Mouse (Mus musculus) lung, postnatal 10 days (tissue): Measurements from ENCODE around the gene Il6ra.

Experiments
- DNase-seq: peaks from one replicate; pipeline ENCODE4 v3.0.0; 2021

Gene Il6ra

DNA sequence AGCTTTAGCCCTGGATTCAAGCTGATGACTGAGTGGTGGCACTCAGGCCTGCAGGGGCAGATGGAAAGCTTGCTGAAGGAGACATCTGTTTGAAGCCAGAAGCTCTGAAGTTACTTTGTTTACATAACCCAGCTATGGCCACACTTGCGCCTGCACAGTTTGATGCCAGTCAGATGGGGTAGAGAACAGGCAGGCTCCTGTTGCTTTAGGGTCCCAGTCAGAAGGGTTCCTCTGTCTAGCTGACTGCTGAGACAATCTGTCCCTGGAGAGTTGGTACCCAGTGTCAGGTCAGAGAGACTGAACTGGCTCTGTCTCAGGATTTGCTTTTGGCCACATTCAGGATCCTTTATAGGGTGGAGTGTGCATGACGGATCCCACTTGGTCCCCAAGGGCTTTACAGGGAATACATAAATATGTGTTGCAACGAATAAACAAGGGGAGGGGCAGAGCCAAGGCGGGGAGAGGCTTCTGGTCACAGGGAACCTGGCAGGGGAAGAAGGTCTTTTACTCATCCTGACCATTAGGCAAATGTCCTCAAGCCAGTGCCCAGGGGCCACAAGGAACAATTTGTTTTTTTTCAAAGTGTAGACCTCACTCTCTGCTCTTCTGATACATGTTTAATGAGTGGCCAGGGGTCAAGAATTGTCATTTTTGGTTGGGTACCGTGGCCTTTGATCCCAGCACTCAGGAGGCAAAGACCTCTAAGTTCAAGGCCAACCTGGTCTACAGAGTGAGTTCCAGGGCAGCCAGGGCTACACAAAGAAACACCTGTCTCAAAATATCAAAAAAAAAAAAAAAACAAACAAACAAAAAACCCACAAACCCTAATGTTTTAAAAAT, 3.1 kb downstream of the Il6ra start:
- DNase-seq = peak; percentile 73

DNA sequence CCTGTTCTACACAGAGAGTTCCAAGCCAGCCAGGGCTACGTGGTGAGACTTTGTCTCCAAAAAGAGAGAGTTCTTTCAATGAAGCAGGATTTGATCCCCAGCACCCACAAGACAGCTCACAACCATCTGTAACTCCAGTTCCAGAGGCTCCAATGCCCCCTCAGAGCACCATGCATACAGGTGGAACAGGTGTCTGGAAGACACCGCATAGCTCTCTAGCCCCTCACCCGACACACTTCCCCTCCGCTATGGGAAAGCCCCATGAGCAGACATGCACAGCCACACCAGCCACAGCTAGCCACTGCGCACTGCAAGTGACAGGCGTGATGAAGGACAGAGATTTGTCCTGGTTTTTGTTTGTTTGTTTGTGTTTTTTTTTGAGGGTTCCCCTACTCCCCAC, 4.2 kb downstream of the Il6ra start:
- DNase-seq = no peak

DNA sequence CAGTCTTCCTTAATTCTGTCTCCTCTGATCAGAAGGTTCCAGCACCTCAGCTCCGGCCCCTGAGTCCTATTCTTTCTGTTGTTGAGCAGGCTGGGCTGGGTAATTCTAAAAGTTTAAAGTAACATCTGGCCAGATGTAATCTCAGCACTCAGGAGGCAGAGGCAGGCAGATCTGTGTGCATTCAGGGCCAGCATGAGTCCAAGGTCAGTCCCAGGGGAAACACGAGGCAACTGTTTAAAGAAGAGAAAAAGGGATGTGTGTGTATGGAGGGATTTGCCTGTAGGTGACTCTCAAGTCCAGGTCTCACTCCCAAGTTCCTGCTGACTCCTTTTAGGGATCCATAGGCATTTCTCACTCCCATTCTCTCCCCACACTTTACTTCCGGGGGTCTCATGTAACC, 5.2 kb downstream of the Il6ra start:
- no peak for DNase-seq

DNA sequence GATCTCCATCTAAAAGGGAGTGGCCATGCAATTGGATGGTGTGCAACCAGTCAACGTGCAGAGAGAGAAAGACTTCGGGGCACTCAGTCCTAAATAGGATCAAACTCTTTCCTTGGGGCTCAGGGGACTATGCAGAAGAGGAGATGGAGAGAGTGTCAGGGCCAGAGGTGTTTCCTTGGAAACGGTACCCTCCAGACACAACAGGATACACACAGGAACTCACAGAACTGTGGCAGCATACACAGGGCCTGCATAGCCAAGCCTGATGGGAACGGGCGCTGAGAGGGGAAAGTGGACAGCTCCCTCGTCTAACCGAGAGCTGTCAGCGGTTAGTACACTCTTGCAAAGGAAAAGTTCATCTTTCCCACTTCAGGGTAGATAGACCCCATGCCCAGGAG, 13.5 kb downstream of the Il6ra start:
- no peak for DNase-seq

GRCm38 (mm10) chr3:89898870-89899510, 14.0 kb downstream of the Il6ra start:
- DNase-seq = peak; percentile 74

- DNase-seq = no peak
Measured at GRCm38 (mm10) chr3:89898011-89898410, 15.0 kb downstream of the Il6ra start.

- DNase-seq = no peak
Measured at GRCm38 (mm10) chr3:89897204-89897796, 15.7 kb downstream of the Il6ra start.

DNA sequence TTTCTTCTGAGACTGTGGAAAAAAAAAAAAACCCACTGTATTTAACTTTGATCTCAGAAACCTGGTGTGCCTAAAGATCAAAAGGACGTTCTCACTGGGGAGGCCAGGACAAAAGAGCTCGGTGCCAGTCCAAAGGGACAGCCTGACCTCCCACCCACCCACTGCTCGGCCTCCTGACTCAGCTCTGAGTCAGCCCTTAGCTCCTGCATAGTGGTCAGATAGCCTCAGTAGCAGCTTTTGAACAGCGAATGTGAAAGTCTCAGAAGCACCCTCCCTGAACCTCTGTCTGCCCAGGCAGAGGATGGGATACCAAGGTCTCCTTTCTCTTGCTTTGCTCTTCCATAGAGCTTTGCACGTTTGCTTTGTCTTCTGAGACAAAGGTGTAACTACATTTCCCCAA, 16.4 kb downstream of the Il6ra start:
- no peak for DNase-seq

GRCm38 (mm10) chr3:89892517-89893106, 20.4 kb downstream of the Il6ra start:
- no peak for DNase-seq

DNA sequence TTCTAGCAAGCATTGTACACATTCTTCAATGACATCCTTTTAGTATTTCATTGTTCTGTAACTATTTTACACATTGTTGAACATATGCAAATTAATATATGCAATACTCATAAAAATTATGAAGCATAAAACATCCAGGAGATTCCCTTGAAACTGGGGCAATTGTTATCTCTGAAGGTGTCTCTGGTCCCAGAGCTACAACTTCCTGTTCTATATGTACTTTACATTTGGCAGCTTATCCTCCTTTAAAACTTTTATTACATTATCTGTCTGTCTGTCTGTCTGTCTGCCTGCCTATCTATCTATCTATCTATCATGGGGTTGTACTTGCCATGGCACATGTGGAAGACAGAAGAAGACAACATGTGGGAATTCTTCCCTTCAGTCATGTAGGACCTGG, 21.3 kb downstream of the Il6ra start:
- DNase-seq = no peak

- no peak for DNase-seq
Measured at GRCm38 (mm10) chr3:89889841-89890430, 23.1 kb downstream of the Il6ra start.

- DNase-seq = no peak
Measured at GRCm38 (mm10) chr3:89887582-89888230, 25.3 kb downstream of the Il6ra start.

DNA sequence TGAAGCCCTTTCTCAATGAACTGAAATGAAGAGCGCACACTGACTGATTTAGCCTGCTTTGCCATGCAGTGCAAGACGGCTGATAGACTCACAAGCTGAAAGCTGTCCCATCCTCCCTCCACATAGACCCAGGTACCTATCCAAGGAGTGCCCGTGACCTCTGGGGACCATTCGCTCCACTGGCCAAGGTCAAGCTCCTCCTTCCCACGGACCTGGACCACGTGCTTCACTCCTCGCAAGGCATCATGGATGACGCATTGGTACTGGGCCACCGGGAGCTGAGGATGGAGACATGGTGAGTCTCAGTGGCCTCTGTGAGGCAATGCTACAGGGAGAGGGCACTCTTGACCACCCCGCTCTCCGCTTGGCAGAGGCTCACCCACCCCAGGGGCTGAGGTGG, 27.2 kb downstream of the Il6ra start:
- no peak for DNase-seq

DNA sequence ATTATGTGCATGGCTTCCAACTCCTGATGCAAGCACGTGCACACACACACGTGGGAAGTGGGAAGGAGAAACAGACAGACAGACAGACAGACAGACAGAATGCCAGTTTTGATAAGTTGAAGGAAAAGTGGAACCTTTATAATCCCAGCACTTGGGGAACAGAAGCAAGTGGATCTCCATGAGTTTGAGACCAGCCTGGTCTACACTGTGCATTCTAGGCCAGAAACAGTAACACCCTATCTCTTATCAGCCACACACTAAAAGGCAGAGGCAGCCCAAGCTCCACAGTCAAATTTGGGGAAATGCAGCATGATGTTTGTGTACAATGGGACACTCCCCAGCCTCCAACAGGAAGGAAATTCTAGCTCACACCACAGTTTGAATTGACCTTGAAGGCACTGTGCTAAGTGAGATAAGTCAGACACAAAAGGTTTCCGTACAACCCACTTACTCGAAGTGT, 29.4 kb downstream of the Il6ra start:
- no peak for DNase-seq

- DNase-seq = no peak
Measured at GRCm38 (mm10) chr3:89882556-89883181, 30.3 kb downstream of the Il6ra start.

DNA sequence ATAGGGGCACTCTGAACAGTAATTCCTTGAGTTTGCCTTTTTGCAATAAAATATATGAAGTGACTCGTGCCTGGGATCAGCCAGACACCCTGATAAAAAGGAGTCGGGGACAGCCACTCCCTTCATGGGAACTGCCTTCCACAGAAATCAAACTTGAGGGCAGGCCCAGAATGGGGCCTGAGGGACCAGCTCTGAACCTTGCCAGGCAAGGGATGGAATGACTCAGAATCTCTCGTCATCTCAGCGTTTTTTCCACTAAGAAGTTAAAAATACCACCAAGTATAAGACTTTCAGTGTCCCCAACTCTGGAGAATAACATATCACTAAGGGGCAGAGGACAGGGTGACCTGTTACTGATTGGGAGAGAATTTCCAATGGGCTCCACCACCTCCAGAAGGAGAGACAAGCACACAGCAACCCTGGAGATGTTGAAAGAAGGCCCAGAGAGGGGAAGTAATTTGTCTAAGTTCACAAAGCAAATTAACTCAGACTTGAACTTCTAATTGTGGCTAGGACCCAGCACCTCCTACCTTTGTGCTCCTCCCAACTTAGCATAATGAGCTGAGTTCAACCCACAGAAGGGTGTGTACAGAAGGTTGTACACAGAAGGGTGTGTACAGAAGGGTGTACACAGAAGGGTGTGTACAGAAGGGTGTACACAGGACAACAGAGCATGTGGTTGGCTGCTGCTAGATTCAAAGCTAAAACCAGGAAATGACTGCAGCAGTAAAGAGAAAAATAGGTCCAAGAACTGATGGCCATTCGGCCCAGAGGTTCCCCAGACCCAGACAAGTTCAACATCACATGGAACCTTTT, 32.8 kb downstream of the Il6ra start:
- no peak for DNase-seq

GRCm38 (mm10) chr3:89879326-89879725, 33.7 kb downstream of the Il6ra start:
- no peak for DNase-seq

GRCm38 (mm10) chr3:89878456-89878855, 34.5 kb downstream of the Il6ra start:
- no peak for DNase-seq

GRCm38 (mm10) chr3:89877129-89877528, 35.9 kb downstream of the Il6ra start:
- peak; percentile 58 for DNase-seq

- DNase-seq = no peak
Measured at GRCm38 (mm10) chr3:89876469-89876868, 36.5 kb downstream of the Il6ra start.

DNA sequence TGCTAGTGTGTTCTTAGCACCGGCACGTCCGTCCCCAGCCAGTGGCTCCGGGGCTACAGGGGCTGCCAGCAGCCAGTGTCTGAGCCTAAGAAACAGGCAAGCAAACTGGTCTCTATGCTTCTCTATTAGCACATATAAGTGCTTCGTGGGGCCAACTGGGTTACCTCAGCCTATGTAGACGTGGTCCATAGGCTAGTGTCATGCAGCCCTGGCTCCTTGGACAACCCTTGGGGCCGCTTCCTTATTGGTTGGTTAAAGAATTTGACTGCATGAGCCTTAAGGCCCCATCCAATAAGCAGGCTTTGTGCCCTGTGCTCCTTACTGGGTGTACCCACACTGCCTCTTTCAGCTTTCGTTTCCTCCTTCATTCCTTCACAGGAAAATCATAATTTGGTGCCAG, 37.2 kb downstream of the Il6ra start:
- no peak for DNase-seq
